Mouse (Mus musculus): ENCODE measurements around the gene Fuk. TPM values are rescaled to one million over a fixed set of nuclear protein-coding genes. Genes with fewer than 3 reads are reported as not detected.
"Not testable (repeated sequence)": the region's sequence is repeated elsewhere in the genome, so short reads cannot be mapped to it uniquely, and the experiment has no call there.

Gene Fuk
- polyA plus RNA-seq, 1 experiment from 2014 or later: 20.3 TPM

DNA sequence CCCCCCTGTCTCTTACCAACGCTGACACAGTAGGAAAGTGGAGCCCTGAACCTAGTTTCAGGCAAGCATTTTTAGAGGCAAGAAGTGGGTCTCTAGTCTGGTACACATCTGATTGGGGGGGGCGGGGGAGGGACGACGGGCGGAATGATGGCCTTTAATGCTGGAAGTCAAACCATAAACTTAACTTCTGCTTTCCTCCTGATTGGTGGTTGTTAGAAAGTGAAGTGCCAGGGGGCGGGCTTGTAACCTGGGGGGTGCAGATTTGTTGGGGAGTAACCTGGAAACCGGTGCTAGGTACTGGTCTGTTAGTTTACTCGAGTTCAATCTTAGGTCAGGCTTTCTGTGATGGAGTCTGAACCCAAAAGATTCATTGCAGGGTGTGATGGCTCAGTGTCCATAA, 16.2 kb upstream of the Fuk start:
- WGBS: 40% methylated on average over 8 of the region's 8 CpGs
- Histone ChIP-seq H3K9me3 (no peaks in the 10 kb centered on the region), H3K27ac (no peak overlapping the region), H3K27me3 (no peaks in the 10 kb centered on the region), H3K4me1 (replicated peaks) (peaks cover 30% of the 10 kb centered on the region), H3K36me3 (0 out of 2 replicates have a peak, but pooled peaks cover 3% of the 10 kb centered on the region), H3K4me2 (no peak overlapping the region), H3K9ac (replicated peaks) (no peak overlapping the region), H3K4me3 (replicated peaks) (no peak overlapping the region)
- no peak for ATAC-seq (ENCODE audit: insufficient number of reproducible peaks, insufficient read depth, low FRiP score, low TSS enrichment, low read depth)

DNA sequence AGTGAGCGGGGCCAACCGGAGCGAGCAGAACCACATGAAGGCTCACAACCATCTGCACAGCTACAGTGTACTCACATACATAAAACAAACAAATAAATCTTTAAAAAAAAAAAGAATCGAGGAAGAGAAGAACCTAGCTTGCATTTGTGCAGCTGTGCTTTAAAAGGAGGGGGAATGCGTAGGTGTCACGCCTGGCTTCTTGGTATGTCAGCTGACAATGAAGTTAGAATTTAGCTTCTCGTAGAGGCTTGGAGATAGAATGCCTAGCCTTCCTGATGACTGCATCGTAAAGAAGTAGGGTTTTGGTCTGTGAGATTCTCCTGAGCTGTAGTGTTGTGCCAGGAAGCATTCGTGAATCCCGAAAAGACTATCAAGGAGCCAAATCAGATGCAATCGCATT, 15.7 kb upstream of the Fuk start:
- Histone ChIP-seq H3K4me1 (replicated peaks) (peaks cover 30% of the 10 kb centered on the region), H3K36me3 (0 out of 2 replicates have a peak, but pooled peaks cover 1% of the 10 kb centered on the region), H3K27ac (no peak overlapping the region), H3K9ac (replicated peaks) (no peak overlapping the region), H3K4me3 (replicated peaks) (no peak overlapping the region), H3K9me3 (no peaks in the 10 kb centered on the region), H3K4me2 (no peak overlapping the region), H3K27me3 (no peaks in the 10 kb centered on the region)
- 79% methylated on average over 11 of the region's 11 CpGs for WGBS
- no peak for ATAC-seq (ENCODE audit: insufficient number of reproducible peaks, insufficient read depth, low FRiP score, low TSS enrichment, low read depth)

DNA sequence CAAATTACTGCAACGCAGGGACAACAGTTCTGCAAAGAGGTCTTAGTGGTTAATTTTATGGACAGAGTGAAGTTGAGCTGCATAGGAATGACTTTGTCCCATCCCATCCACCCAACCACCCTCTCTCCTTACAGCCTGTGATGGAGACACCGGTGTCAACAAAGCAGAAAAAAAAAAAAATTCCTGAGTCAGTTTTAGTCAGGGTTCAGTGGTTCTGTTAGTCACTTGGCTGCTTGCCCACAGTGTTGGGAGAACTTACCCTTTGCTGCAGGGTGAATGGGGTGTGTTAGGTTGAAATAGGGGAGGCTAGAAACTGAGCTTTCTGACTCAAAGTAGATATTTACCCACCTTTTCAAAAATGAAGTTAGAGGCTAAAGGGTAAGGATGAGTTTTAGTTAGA, 15.1 kb upstream of the Fuk start:
- no peak for ATAC-seq (ENCODE audit: insufficient number of reproducible peaks, insufficient read depth, low FRiP score, low TSS enrichment, low read depth)
- H3K9ac ChIP-seq (replicated peaks): no peak overlapping the region
- no peaks in the 10 kb centered on the region for H3K36me3 ChIP-seq
- H3K4me3 ChIP-seq (replicated peaks): no peak overlapping the region
- peaks cover 30% of the 10 kb centered on the region for H3K4me1 ChIP-seq (replicated peaks)
- 82% methylated on average over 2 of the region's 2 CpGs for WGBS
- H3K4me2 ChIP-seq: no peak overlapping the region
- H3K9me3 ChIP-seq: no peaks in the 10 kb centered on the region
- H3K27me3 ChIP-seq: no peaks in the 10 kb centered on the region
- no peak overlapping the region for H3K27ac ChIP-seq

DNA sequence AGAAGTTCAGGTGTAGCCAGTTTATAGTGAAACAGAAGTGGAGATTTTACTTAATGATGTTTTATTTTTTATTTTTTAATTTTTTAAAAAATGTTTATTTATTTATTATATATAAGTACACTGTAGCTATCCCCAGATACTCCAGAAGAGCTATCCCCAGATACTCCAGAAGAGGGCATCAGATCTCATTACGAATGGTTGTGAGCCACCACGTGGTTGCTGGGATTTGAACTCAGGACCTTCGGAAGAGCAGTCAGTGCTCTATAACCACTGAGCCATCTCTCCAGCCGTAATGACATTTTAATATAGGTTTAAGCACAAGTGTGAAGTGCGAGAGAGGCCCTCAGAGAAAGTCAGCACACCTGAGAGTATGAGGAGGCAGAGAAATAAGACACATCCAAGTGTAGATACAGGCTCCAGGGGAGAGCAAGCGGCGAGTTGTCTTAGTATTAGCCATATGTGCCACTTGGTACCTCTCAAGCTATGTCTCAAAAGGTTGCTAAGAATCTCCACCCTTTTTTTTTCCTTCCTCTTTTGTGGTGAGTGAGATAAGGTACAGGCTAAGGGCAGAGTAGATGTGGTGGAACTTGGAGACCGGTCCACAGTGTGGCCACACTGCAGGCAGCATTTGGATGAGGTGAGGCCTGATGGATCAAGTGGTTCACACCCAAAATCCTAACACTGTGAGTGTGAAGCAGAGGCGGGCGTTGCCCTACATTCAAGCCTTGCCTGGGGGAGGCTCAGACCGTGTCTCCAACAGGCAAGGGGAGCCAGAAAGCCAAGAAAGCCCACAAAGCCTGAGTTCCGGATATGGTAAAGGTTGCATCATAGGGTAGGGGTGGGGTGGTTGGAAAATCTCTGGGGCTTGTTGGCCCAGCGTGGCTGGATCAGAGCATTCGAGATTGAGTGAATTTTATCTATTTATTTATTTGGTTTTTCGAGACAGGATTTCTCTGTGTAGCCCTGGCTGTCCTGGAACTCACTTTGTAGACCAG, 9.6 kb upstream of the Fuk start:
- Histone ChIP-seq H3K4me1 (replicated peaks) (no peaks in the 10 kb centered on the region), H3K9ac (replicated peaks) (no peak overlapping the region), H3K9me3 (no peaks in the 10 kb centered on the region), H3K4me2 (no peak overlapping the region), H3K4me3 (replicated peaks) (no peak overlapping the region), H3K36me3 (no peaks in the 10 kb centered on the region), H3K27me3 (no peaks in the 10 kb centered on the region), H3K27ac (no peak overlapping the region)
- WGBS: 83% methylated on average over 15 of the region's 15 CpGs
- no peak for ATAC-seq (ENCODE audit: insufficient number of reproducible peaks, insufficient read depth, low FRiP score, low TSS enrichment, low read depth)

DNA sequence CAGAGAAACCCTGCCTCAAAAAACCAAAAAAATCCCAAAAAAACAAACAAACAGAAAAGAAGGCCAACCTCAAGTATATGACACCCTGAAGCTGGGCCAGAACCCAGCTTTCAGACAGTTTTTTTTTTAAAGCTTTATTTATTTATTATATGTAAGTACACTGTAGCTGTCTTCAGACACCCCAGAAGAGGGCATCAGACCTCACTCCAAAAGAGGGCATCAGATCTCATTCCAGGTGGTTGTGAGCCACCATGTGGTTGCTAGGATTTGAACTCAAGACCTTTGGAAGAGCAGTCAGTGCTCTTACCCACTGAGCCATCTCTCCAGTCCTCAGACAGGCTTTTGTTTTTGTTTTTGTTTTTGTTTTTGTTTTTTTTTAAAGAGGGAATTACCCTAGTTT, 7.6 kb upstream of the Fuk start:
- H3K9ac ChIP-seq (replicated peaks); H3K9me3 ChIP-seq; H3K4me1 ChIP-seq (replicated peaks); H3K4me3 ChIP-seq (replicated peaks); H3K4me2 ChIP-seq; H3K27ac ChIP-seq; ATAC-seq (ENCODE audit: insufficient number of reproducible peaks, insufficient read depth, low FRiP score, low TSS enrichment, low read depth); H3K27me3 ChIP-seq; H3K36me3 ChIP-seq: not testable (repeated sequence)

DNA sequence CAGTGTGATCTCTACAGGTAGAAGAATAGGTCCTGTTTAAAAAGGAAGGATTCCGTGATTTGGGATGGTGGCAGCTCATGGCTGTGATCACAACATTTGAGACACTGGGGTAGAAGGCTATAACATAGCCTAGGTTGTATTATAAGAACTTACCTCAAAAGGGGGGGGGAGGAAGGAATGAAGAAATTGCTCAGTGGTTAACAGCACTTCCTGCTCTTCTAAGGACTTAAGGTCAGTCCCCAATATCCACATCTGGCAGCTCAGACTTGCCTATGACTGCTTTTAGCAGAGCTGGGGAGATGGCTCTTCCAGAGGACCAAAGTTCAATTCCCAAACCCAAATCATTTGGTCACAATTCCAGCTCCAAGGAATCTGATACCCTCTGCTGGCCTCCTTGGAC, 4.4 kb upstream of the Fuk start:
- Histone ChIP-seq H3K4me2 (no peak overlapping the region), H3K9me3 (no peaks in the 10 kb centered on the region), H3K27me3 (no peaks in the 10 kb centered on the region), H3K4me3 (replicated peaks) (no peak overlapping the region), H3K27ac (no peak overlapping the region), H3K36me3 (no peaks in the 10 kb centered on the region), H3K4me1 (replicated peaks) (peaks cover under 1% of the 10 kb centered on the region), H3K9ac (replicated peaks) (no peak overlapping the region)
- 88% methylated on average over 1 of the region's 1 CpGs for WGBS
- no peak for ATAC-seq (ENCODE audit: insufficient number of reproducible peaks, insufficient read depth, low FRiP score, low TSS enrichment, low read depth)

DNA sequence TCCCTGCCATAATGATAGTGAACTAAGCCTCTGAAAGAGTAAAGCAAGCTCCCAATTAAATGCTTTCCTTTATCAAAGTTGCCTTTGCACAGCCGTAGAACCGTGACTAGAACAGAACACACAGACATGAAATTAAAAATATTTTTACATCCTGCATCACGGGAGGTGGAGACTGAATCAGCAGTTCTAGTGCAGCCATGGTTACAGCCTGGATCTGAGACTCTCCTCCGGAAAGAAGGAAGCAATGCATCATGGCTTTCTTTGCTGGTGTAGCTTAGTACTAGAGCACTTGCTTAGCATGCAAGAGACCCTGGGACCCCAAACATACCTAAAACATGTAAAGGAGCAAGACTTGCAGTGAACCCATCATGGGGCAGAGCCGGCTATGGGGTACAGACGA, 3.1 kb upstream of the Fuk start:
- H3K4me1 ChIP-seq (replicated peaks): peaks cover 3% of the 10 kb centered on the region
- H3K27ac ChIP-seq: no peak overlapping the region
- H3K4me2 ChIP-seq: no peak overlapping the region
- WGBS: 86% methylated on average over 6 of the region's 6 CpGs
- H3K4me3 ChIP-seq (replicated peaks): no peak overlapping the region
- no peak for ATAC-seq (ENCODE audit: insufficient number of reproducible peaks, insufficient read depth, low FRiP score, low TSS enrichment, low read depth)
- H3K27me3 ChIP-seq: no peaks in the 10 kb centered on the region
- no peaks in the 10 kb centered on the region for H3K36me3 ChIP-seq
- H3K9me3 ChIP-seq: no peaks in the 10 kb centered on the region
- no peak overlapping the region for H3K9ac ChIP-seq (replicated peaks)

DNA sequence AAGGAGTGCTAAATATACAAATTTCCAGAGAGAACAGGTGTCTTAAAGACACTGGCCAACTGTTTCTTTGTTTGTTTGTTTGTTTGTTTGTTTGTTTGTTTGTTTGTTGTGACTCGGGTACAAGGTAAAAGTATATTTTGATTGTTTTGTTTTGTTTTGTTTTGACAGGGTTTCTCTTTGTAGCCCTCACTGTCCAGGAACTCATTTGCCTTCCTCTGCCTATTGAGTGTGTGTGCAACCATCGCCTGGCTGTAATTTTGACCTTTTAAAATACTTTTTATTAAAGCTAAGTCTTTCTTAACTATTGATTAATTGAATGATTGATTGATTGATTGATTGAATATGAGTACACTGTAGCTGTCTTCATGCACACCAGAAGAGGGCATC, 284 bp upstream of the Fuk start:
- peak overlapping the region; percentile 65 for H3K4me2 ChIP-seq
- H3K4me1 ChIP-seq (replicated peaks): peaks cover 3% of the 10 kb centered on the region
- WGBS: 55% methylated on average over 2 of the region's 2 CpGs
- H3K27ac ChIP-seq: no peak overlapping the region
- peak; percentile 28; the same call in 1 of the 2 replicates for ATAC-seq (ENCODE audit: insufficient number of reproducible peaks, insufficient read depth, low FRiP score, low TSS enrichment, low read depth)
- H3K9ac ChIP-seq (replicated peaks): no peak overlapping the region
- no peaks in the 10 kb centered on the region for H3K9me3 ChIP-seq
- H3K27me3 ChIP-seq: no peaks in the 10 kb centered on the region
- H3K36me3 ChIP-seq: peaks cover 20% of the 10 kb centered on the region
- peak overlapping the region; percentile 73 for H3K4me3 ChIP-seq (replicated peaks)

DNA sequence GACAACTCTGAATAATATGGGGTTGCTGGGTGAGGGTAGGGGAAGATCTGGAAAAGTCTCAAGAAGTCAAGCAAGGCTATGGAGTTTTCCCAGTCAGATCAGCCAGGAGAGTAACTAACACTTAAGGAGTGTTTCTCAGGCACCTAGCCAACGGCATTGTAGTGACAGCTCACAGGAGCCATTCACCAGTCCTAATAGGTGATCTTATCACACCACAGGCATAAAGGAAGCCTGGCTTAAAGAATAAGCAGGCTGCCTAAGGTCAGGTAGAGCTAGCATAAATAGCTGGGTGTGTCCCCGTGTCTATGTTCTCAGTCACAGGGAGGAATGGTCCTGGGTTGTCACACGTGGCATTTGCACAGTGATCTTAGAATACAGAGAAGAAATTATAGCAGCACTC, 1.2 kb downstream of the Fuk start:
- Histone ChIP-seq H3K4me1 (replicated peaks) (peaks cover 3% of the 10 kb centered on the region), H3K27ac (no peak overlapping the region), H3K27me3 (no peaks in the 10 kb centered on the region), H3K4me3 (replicated peaks) (no peak overlapping the region), H3K36me3 (peaks cover 24% of the 10 kb centered on the region), H3K9ac (replicated peaks) (no peak overlapping the region), H3K9me3 (no peaks in the 10 kb centered on the region), H3K4me2 (no peak overlapping the region)
- ATAC-seq (ENCODE audit: insufficient number of reproducible peaks, insufficient read depth, low FRiP score, low TSS enrichment, low read depth): no peak
- WGBS: 77% methylated on average over 3 of the region's 3 CpGs

DNA sequence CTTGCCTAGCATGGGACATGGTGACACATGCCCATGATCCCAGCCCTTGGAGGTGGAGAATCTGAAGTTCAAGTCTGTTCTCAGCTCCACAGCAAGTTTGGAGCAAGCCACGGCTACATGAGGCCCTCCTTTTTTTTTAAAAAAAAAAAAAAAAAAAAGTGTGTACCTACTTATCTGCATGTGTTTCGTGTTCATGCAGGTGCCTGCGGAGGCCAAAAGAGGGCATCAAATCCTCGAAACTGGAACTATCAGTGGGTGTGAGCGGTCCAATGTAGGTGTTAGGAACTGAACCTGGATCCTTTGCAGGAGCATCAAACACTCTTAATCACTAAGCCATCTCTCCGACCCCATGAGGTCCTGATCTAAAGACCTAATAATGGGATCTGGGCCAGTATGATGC, 4.8 kb downstream of the Fuk start:
- Histone ChIP-seq H3K27ac (no peak overlapping the region), H3K4me1 (replicated peaks) (peaks cover 3% of the 10 kb centered on the region), H3K4me3 (replicated peaks) (no peak overlapping the region), H3K36me3 (peaks cover 55% of the 10 kb centered on the region), H3K4me2 (no peak overlapping the region), H3K9me3 (no peaks in the 10 kb centered on the region), H3K27me3 (no peaks in the 10 kb centered on the region), H3K9ac (replicated peaks) (no peak overlapping the region)
- 91% methylated on average over 6 of the region's 6 CpGs for WGBS
- ATAC-seq (ENCODE audit: insufficient number of reproducible peaks, insufficient read depth, low FRiP score, low TSS enrichment, low read depth): no peak

DNA sequence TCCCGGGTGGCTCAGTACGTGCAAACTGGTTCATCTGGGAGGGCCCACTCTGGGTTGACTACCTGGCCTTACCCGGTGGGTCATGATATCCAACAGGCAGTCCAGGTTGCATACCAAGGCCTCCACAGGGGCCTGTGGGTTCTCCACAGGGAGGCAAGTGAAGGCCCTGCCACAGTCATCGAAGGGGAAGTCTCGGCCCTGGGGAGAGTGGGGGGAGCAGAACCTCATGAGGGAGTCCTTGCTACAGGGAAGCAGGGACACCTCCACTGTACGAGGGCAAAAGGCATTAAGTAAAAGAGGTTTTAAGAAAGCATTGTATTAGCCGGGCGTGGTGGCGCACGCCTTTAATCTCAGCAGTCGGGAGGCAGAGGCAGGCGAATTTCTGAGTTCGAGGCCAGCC, 6.5 kb downstream of the Fuk start:
- peaks cover 62% of the 10 kb centered on the region for H3K36me3 ChIP-seq
- no peaks in the 10 kb centered on the region for H3K9me3 ChIP-seq
- H3K27me3 ChIP-seq: no peaks in the 10 kb centered on the region
- H3K27ac ChIP-seq: no peak overlapping the region
- no peak overlapping the region for H3K9ac ChIP-seq (replicated peaks)
- ATAC-seq (ENCODE audit: insufficient number of reproducible peaks, insufficient read depth, low FRiP score, low TSS enrichment, low read depth): no peak
- no peak overlapping the region for H3K4me3 ChIP-seq (replicated peaks)
- no peaks in the 10 kb centered on the region for H3K4me1 ChIP-seq (replicated peaks)
- 91% methylated on average over 13 of the region's 13 CpGs for WGBS
- H3K4me2 ChIP-seq: no peak overlapping the region

DNA sequence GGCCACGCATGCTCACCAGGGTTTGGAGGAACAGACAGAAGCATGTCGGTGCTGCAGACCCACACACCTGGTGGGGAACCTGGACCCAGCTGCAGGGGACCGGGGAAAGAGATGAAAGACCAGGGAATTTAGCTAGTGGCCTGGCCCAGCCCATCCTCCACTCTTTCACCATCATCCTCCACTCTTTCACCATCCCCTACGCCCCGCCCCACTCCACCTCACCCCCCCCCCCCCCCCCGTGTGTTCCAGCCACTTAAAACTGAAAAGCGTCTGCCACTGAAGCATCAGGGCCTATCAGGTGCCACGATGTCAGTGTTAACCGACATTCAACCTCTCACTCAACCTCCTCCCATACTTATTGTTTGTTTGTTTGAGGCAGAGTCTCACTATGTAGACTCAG, 7.0 kb downstream of the Fuk start:
- 86% methylated on average over 5 of the region's 9 CpGs for WGBS
- no peak overlapping the region for H3K4me2 ChIP-seq
- no peaks in the 10 kb centered on the region for H3K4me1 ChIP-seq (replicated peaks)
- H3K9ac ChIP-seq (replicated peaks): no peak overlapping the region
- ATAC-seq (ENCODE audit: insufficient number of reproducible peaks, insufficient read depth, low FRiP score, low TSS enrichment, low read depth): no peak
- no peak overlapping the region for H3K27ac ChIP-seq
- H3K9me3 ChIP-seq: no peaks in the 10 kb centered on the region
- H3K27me3 ChIP-seq: no peaks in the 10 kb centered on the region
- no peak overlapping the region for H3K4me3 ChIP-seq (replicated peaks)
- peaks cover 65% of the 10 kb centered on the region for H3K36me3 ChIP-seq

All from limb, embryonic 12.5 days (tissue).